Mouse (Mus musculus) MN1 (cell line): ENCODE results near the gene Ccng2.
A peak's percentile ranks its signal among the peaks of the same experiment; 100 is the strongest.

Experiments used
- DNase-seq: peaks from one replicate; pipeline ENCODE4 v3.0.0-alpha.2; 2016; ENCODE audit warnings: low spot score

Ccng2 gene

GRCm38 (mm10) chr5:93266883-93267704 is at the start of gene Ccng2:
Gene Ccng2, plus strand, starts transcription at chr5:93267257.
- peak; percentile 99 for DNase-seq

- no peak for DNase-seq
Measured at GRCm38 (mm10) chr5:93218375-93218774, 48.7 kb upstream of the Ccng2 start.

GRCm38 (mm10) chr5:93221661-93222060 is 45.4 kb upstream of the Ccng2 start:
- DNase-seq: no peak

GRCm38 (mm10) chr5:93224549-93224948 is 42.5 kb upstream of the Ccng2 start:
- no peak for DNase-seq

- DNase-seq: no peak
Measured at GRCm38 (mm10) chr5:93227157-93227556, 39.9 kb upstream of the Ccng2 start.

GRCm38 (mm10) chr5:93229527-93229926 is 37.5 kb upstream of the Ccng2 start:
- DNase-seq: no peak

- no peak for DNase-seq
Measured at GRCm38 (mm10) chr5:93231721-93232120, 35.3 kb upstream of the Ccng2 start.

- DNase-seq: no peak
Measured at GRCm38 (mm10) chr5:93232838-93233237, 34.2 kb upstream of the Ccng2 start.

- no peak for DNase-seq
Measured at GRCm38 (mm10) chr5:93234130-93234529, 32.9 kb upstream of the Ccng2 start.

- no peak for DNase-seq
Measured at GRCm38 (mm10) chr5:93234605-93235004, 32.5 kb upstream of the Ccng2 start.

GRCm38 (mm10) chr5:93235888-93236287 is 31.2 kb upstream of the Ccng2 start:
- no peak for DNase-seq

GRCm38 (mm10) chr5:93236541-93236940 is 30.5 kb upstream of the Ccng2 start:
- no peak for DNase-seq

GRCm38 (mm10) chr5:93239590-93240544 is 27.2 kb upstream of the Ccng2 start:
- no peak for DNase-seq

GRCm38 (mm10) chr5:93245280-93245679 is 21.8 kb upstream of the Ccng2 start:
- no peak for DNase-seq

GRCm38 (mm10) chr5:93249940-93250578 is 17.0 kb upstream of the Ccng2 start:
- no peak for DNase-seq

GRCm38 (mm10) chr5:93251001-93251760 is 15.9 kb upstream of the Ccng2 start:
- DNase-seq: peak; percentile 35

GRCm38 (mm10) chr5:93255759-93256265 is 11.2 kb upstream of the Ccng2 start:
- DNase-seq: no peak

GRCm38 (mm10) chr5:93256820-93257405 is 10.1 kb upstream of the Ccng2 start:
- no peak for DNase-seq

GRCm38 (mm10) chr5:93259349-93259748 is 7.7 kb upstream of the Ccng2 start:
- no peak for DNase-seq

- peak; percentile 27 for DNase-seq
Measured at GRCm38 (mm10) chr5:93260983-93261382, 6.1 kb upstream of the Ccng2 start.

GRCm38 (mm10) chr5:93262751-93263150 is 4.3 kb upstream of the Ccng2 start:
- DNase-seq: no peak
